Mouse (Mus musculus) liver, embryonic 13.5 days (tissue): Measurements from ENCODE around the gene Zfp553. TPM values are rescaled to one million over a fixed set of nuclear protein-coding genes. Genes with fewer than 3 reads are reported as not detected.
A peak's percentile ranks its signal among the peaks of the same experiment; 100 is the strongest.

Source experiments
- ATAC-seq: fragments of 200-750 bp; cut with Nextera tagmentation; 2 replicates; pipeline ENCODE4 v1.8.0; 2017; ENCODE audit warnings: low read depth, mild to moderate bottlenecking, moderate number of reproducible peaks, moderate library complexity
- DNase-seq: peaks from one replicate; pipeline ENCODE4 v3.0.0; 2022
- H3K27ac ChIP-seq: fragments of 300-500 bp; sonication (generic); 2 replicates; pipeline ENCODE4 v1.5.1; 2015; ENCODE audit warnings: moderate library complexity, mild to moderate bottlenecking, inconsistent platforms
- H3K27me3 ChIP-seq: fragments of 300-500 bp; sonication (generic); 2 replicates; pipeline ENCODE4 v1.6.1; 2015; ENCODE audit warnings: mild to moderate bottlenecking, inconsistent platforms
- H3K36me3 ChIP-seq: fragments of 300-500 bp; sonication (generic); 2 replicates; pipeline ENCODE4 v1.6.1; 2015; ENCODE audit warnings: mild to moderate bottlenecking, inconsistent platforms
- H3K4me1 ChIP-seq: fragments of 300-500 bp; sonication (generic); replicated peaks from 2 replicates; pipeline ENCODE4 v1.6.1; 2015; ENCODE audit warnings: inconsistent platforms
- H3K4me2 ChIP-seq: fragments of 300-500 bp; sonication (generic); 2 replicates; pipeline ENCODE4 v1.6.1; 2015; ENCODE audit warnings: inconsistent platforms, mild to moderate bottlenecking, moderate library complexity
- H3K4me3 ChIP-seq: fragments of 300-500 bp; sonication (generic); replicated peaks from 2 replicates; pipeline ENCODE4 v1.5.1; 2015; ENCODE audit warnings: mild to moderate bottlenecking, inconsistent platforms
- H3K9ac ChIP-seq: fragments of 300-500 bp; sonication (generic); 2 replicates; pipeline ENCODE4 v1.6.1; 2015; ENCODE audit warnings: mild to moderate bottlenecking, inconsistent platforms
- H3K9me3 ChIP-seq: fragments of 300-500 bp; sonication (generic); replicated peaks from 2 replicates; pipeline ENCODE4 v1.6.1; 2016; ENCODE audit warnings: inconsistent platforms
- WGBS: fragments of 180-500 bp; shearing (Covaris S2); methylation state at CpG from one replicate; pipeline ENCODE4 v1.1.7; 2015; ENCODE audit not compliant: insufficient replicate concordance; 5-methylcytosine and 5-hydroxymethylcytosine counted together
- polyA plus RNA-seq: library from polyadenylated mRNA; unstranded; fragments of >200 nt; fragmentation: Nextera tagmentation; extraction: Ambion mirVana; gene quantifications from 2 replicates; pipeline ENCODE4 v1.2.1, GENCODE M21; 2015

Zfp553 gene
- polyA plus RNA-seq, 1 experiment from 2014 or later = 8.3 TPM

- Histone ChIP-seq H3K4me2 (peak overlapping the region; percentile 39; the same call in 1 of the 2 replicates), H3K9me3 (no peaks in the 10 kb centered on the region), H3K4me1 (peaks cover 85% of the 10 kb centered on the region), H3K4me3 (no peak overlapping the region), H3K9ac (peak overlapping the region; percentile 27; the same call in 1 of the 2 replicates), H3K27ac (peak overlapping the region; percentile 97), H3K27me3 (no peaks in the 10 kb centered on the region), H3K36me3 (no peaks in the 10 kb centered on the region)
- 88% methylated on average over 3 of the region's 3 CpGs for WGBS
- ATAC-seq (no peak), DNase-seq (no peak)
Observed at GRCm38 (mm10) chr7:127223106-127223505, 9.8 kb upstream of the Zfp553 start.

GRCm38 (mm10) chr7:127223515-127224478, 9.1 kb upstream of the Zfp553 start:
- Histone ChIP-seq H3K27me3 (no peaks in the 10 kb centered on the region), H3K9me3 (no peaks in the 10 kb centered on the region), H3K27ac (peak overlapping the region; percentile 97), H3K4me3 (no peak overlapping the region), H3K9ac (peak overlapping the region; percentile 28; the same call in 1 of the 2 replicates), H3K36me3 (no peaks in the 10 kb centered on the region), H3K4me1 (peaks cover 83% of the 10 kb centered on the region), H3K4me2 (peak overlapping the region; percentile 39)
- WGBS = 69% methylated on average over 6 of the region's 6 CpGs
- DNase-seq (no peak), ATAC-seq (peak; percentile 70)

GRCm38 (mm10) chr7:127224616-127225015, 8.2 kb upstream of the Zfp553 start:
- Histone ChIP-seq H3K4me1 (peaks cover 76% of the 10 kb centered on the region), H3K27ac (peak overlapping the region; percentile 97), H3K36me3 (no peaks in the 10 kb centered on the region), H3K27me3 (no peaks in the 10 kb centered on the region), H3K9ac (no peak overlapping the region; the same call in 1 of the 2 replicates), H3K4me3 (no peak overlapping the region), H3K9me3 (no peaks in the 10 kb centered on the region), H3K4me2 (no peak overlapping the region)
- no peak for ATAC-seq
- 80% methylated on average over 6 of the region's 6 CpGs for WGBS
- no peak for DNase-seq

DNA sequence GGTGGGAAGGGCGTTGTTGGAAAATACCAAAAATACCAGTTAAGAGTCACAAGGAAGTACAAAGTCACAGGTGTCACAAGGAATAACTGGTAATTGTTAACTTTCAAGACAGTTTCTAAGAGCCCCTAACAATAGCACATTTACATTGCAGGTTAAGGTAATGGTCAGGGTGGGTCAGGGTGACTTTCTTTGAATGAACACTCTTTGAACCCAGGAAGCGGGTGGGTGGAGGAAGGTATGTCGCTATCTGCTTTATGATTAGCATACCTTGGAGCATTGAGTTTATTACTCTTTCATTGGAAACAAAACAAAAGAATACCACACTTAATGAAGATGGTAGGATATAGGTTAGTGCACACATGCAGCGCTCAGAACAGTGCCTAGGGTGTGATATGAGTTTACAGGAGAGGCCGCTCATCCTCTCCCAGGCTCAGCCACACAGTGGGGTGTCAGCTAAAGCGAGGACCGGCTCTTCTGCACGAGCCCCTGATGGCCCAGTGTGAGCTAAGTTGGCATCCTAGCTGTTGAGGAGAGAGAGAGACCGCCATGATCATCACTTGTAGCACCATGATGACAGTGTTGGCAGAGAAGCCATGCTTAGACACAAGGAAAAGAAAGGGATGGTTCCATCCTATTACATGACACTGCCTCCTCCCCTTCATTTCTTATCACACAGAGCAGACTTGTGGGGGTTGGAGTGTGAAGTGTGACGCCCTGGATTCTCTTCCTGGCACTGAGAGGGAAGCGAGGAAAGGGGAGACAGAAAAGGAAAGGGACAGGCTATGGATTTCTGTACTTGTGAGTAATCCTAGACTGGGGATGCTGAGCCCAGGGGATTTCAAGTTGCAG, 7.5 kb upstream of the Zfp553 start:
- peak overlapping the region; percentile 40 for H3K4me3 ChIP-seq
- H3K27ac ChIP-seq = peak overlapping the region; percentile 97
- H3K4me1 ChIP-seq = peaks cover 76% of the 10 kb centered on the region
- no peaks in the 10 kb centered on the region for H3K27me3 ChIP-seq
- peak; percentile 91 for ATAC-seq
- DNase-seq = peak; percentile 73
- peak overlapping the region; percentile 69 for H3K9ac ChIP-seq
- 0 out of 2 replicates have a peak, but pooled peaks cover 2% of the 10 kb centered on the region for H3K36me3 ChIP-seq
- no peaks in the 10 kb centered on the region for H3K9me3 ChIP-seq
- H3K4me2 ChIP-seq = peak overlapping the region; percentile 68
- 48% methylated on average over 11 of the region's 11 CpGs for WGBS

DNA sequence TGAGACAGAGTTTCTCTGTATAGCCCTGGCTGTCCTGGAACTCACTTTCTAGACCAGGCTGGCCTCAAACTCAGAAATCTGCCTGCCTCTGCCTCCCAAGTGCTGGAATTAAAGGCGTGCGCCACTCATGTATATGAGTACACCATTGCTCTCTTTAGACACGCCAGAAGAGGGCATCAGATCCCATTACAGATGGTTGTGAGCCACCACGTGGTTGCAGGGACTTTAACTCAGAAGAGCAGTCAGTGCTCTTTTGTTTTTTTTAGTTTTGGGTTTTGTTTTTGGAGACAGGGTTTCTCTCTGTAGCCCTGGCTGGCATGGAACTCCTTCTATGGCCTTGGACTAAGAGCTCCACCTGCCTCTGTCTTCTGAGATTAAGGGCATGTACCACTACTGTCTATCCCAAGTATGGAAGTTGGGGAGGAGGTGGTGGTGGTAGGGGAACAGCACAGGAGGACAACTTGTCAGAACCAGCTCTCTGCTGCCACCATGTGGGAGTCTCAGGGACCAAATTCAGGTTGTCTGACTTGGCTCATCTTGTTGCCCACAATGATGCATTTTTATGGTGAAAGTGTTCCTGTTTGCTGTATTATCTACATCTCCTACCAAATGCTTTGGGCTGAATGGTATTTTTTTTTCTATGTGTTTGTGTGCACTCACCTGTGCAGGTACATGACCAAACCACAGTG, 4.1 kb upstream of the Zfp553 start:
- H3K4me1 ChIP-seq = peaks cover 82% of the 10 kb centered on the region
- ATAC-seq (peak; percentile 18), DNase-seq (peak; percentile 76)
- H3K9ac ChIP-seq = no peak overlapping the region
- no peaks in the 10 kb centered on the region for H3K27me3 ChIP-seq
- no peak overlapping the region for H3K4me2 ChIP-seq
- WGBS = 44% methylated on average over 4 of the region's 4 CpGs
- no peaks in the 10 kb centered on the region for H3K9me3 ChIP-seq
- peak overlapping the region; percentile 93 for H3K27ac ChIP-seq
- peaks cover 9% of the 10 kb centered on the region; the same call in 1 of the 2 replicates for H3K36me3 ChIP-seq
- H3K4me3 ChIP-seq = no peak overlapping the region

- no peak for ATAC-seq
- H3K27me3 ChIP-seq = no peaks in the 10 kb centered on the region
- peaks cover 25% of the 10 kb centered on the region for H3K36me3 ChIP-seq
- peak overlapping the region; percentile 93 for H3K27ac ChIP-seq
- no peak for DNase-seq
- H3K4me3 ChIP-seq = peak overlapping the region; percentile 97
- peak overlapping the region; percentile 89 for H3K4me2 ChIP-seq
- no peaks in the 10 kb centered on the region for H3K9me3 ChIP-seq
- H3K9ac ChIP-seq = peak overlapping the region; percentile 96
- WGBS = 50% methylated on average over 3 of the region's 3 CpGs
- H3K4me1 ChIP-seq = peaks cover 68% of the 10 kb centered on the region
Observed at GRCm38 (mm10) chr7:127231376-127231775, 1.5 kb upstream of the Zfp553 start.

DNA sequence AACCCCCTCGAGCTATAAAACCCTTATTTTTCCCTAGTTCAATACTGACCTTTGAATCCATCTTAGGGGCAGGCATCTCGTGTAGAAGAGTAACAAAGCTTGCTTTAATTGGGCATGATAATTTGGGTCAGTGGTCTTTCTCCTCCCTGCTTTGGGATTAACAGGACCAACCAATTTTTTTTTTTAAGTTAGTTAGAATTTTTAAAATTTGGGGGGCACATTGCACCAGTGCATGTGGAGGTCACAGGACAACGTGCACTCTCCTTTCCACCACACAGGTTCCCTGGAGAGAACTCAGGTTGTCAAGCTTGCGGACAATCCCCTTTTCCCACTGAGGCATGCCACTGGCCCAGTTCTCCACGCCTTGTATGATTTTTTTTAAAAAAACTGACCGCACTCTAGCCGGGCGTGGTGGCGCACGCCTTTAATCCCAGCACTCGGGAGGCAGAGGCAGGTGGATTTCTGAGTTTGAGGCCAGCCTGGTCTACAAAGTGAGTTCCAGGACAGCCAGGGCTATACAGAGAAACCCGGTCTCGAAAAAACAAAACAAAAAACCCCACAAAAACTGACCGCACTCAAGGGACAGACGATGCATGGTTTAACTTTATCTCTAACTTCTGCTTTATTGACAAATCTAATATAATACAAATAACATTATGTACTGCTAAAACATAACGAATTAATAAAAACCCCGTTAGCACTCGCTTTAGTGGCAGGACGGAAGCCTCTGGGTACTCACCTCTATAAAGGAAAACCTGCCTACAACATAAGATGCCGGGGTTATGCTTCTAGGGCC, 837 bp upstream of the Zfp553 start:
- Histone ChIP-seq H3K27me3 (no peaks in the 10 kb centered on the region), H3K27ac (peak overlapping the region; percentile 93), H3K36me3 (peaks cover 32% of the 10 kb centered on the region), H3K9ac (peak overlapping the region; percentile 96), H3K4me1 (peaks cover 62% of the 10 kb centered on the region), H3K9me3 (no peaks in the 10 kb centered on the region), H3K4me3 (peak overlapping the region; percentile 97), H3K4me2 (peak overlapping the region; percentile 89)
- 3% methylated on average over 20 of the region's 20 CpGs for WGBS
- no peak for DNase-seq
- ATAC-seq = peak; percentile 5; the same call in 1 of the 2 replicates

DNA sequence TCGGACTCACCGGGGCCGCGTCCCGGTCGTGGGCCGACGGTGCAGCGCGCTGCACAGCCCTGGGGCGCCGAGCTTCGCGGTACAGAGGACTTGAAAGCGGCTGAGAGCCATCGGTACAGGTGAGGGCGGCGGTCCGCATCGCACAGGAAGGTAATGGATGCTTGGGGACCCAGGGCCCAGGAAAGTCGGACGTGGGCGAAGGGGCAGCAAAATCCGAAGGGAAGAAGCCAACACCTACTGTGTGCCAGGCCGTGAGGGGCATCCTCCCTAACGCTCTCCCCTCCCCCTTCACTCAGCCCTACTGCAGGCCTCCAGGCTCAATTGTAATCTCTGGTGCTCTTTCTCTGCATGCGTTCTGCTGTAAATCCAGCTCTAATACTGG, 498 bp downstream of the Zfp553 start:
- H3K4me2 ChIP-seq = peak overlapping the region; percentile 89
- peaks cover 51% of the 10 kb centered on the region for H3K4me1 ChIP-seq
- peak; percentile 38 for DNase-seq
- no peaks in the 10 kb centered on the region for H3K27me3 ChIP-seq
- H3K4me3 ChIP-seq = peak overlapping the region; percentile 97
- H3K36me3 ChIP-seq = peaks cover 45% of the 10 kb centered on the region
- WGBS = under 1% methylated on average over 27 of the region's 27 CpGs
- peak; percentile 62 for ATAC-seq
- H3K27ac ChIP-seq = peak overlapping the region; percentile 93
- H3K9me3 ChIP-seq = no peaks in the 10 kb centered on the region
- peak overlapping the region; percentile 96 for H3K9ac ChIP-seq

DNA sequence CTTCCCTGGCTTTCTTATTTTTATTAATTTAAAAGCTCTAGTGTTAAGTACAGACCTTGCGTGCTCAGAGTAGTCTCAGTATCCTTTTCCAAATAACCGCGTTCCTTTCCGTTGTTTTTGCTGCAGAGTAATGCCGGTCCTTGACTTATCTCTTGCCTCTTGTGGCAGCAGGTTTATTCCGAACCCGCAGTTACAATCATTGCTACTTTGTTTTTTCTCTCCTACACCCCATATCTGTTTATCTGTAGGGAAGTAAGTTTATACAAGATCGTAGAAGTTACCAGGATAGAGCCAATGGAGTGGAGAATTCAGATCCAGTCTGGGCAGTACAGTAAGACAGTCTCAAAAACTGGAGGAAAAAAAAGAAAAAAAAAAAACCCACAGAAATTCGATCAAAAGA, 904 bp downstream of the Zfp553 start:
- Histone ChIP-seq H3K9ac (peak overlapping the region; percentile 96), H3K4me3 (peak overlapping the region; percentile 97), H3K27ac (peak overlapping the region; percentile 93), H3K27me3 (no peaks in the 10 kb centered on the region), H3K36me3 (peaks cover 49% of the 10 kb centered on the region), H3K4me1 (peaks cover 47% of the 10 kb centered on the region), H3K4me2 (peak overlapping the region; percentile 89), H3K9me3 (no peaks in the 10 kb centered on the region)
- ATAC-seq (no peak), DNase-seq (no peak)
- WGBS = 2% methylated on average over 9 of the region's 9 CpGs

DNA sequence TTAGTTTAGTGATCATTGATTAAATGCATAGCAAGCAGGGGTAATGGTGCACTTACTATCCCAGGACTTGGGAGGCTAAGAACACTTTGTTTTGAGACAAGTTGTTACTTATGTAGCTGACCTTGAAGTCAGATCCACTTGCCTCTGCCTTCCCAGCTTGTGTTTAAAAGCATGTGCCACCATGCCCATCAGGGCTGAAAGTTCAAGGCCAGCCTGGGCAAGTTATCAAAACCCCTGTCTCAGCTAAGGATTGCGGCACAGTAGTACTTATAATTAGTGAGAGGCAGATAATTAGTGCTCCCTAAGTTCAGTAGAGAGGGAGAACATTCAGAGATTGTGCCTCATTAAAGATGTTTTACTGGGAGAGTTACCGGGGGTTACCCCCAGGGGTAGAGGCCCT, 1.9 kb downstream of the Zfp553 start:
- peaks cover 51% of the 10 kb centered on the region for H3K36me3 ChIP-seq
- H3K9ac ChIP-seq = no peak overlapping the region
- ATAC-seq (no peak), DNase-seq (no peak)
- H3K27ac ChIP-seq = no peak overlapping the region
- H3K27me3 ChIP-seq = no peaks in the 10 kb centered on the region
- no peak overlapping the region for H3K4me3 ChIP-seq
- H3K4me2 ChIP-seq = peak overlapping the region; percentile 89
- H3K4me1 ChIP-seq = peaks cover 44% of the 10 kb centered on the region
- H3K9me3 ChIP-seq = no peaks in the 10 kb centered on the region
- WGBS = 92% methylated on average over 2 of the region's 2 CpGs
